Mouse (Mus musculus) stomach, embryonic 16.5 days (tissue): ENCODE data around the gene Pdzk1. TPM values are rescaled to one million over a fixed set of nuclear protein-coding genes. Genes with fewer than 3 reads are reported as not detected.

Experiments
- ATAC-seq: fragments of 200-750 bp; cut with Nextera tagmentation; 2 replicates; pipeline ENCODE4 v1.8.0; 2017; ENCODE audit warnings: moderate number of reproducible peaks, moderate TSS enrichment; ENCODE audit not compliant: insufficient read depth, low FRiP score
- H3K27ac ChIP-seq: fragments of 300-500 bp; sonication (generic); 2 replicates; pipeline ENCODE4 v1.5.1; 2014; ENCODE audit warnings: low read length
- H3K27me3 ChIP-seq: fragments of 300-500 bp; sonication (generic); 2 replicates; pipeline ENCODE4 v1.6.1; 2014; ENCODE audit warnings: low read length, control low read depth, mixed read lengths; ENCODE audit not compliant: control insufficient read depth, insufficient read depth
- H3K36me3 ChIP-seq: fragments of 300-500 bp; sonication (generic); 2 replicates; pipeline ENCODE4 v1.6.1; 2014; ENCODE audit warnings: low read length; ENCODE audit not compliant: control insufficient read depth, insufficient read depth
- H3K4me1 ChIP-seq: fragments of 300-500 bp; sonication (generic); 2 replicates; pipeline ENCODE4 v1.6.1; 2014; ENCODE audit warnings: low read length, control low read depth, mixed read lengths; ENCODE audit not compliant: control insufficient read depth, insufficient read depth
- H3K4me2 ChIP-seq: fragments of 300-500 bp; sonication (generic); 2 replicates; pipeline ENCODE4 v1.6.1; 2014; ENCODE audit warnings: low read depth, low read length, mixed read lengths
- H3K4me3 ChIP-seq: fragments of 300-500 bp; sonication (generic); replicated peaks from 2 replicates; pipeline ENCODE4 v1.5.1; 2014; ENCODE audit warnings: mild to moderate bottlenecking, low read length
- H3K9ac ChIP-seq: fragments of 300-500 bp; sonication (generic); 2 replicates; pipeline ENCODE4 v1.6.1; 2014; ENCODE audit warnings: low read length
- H3K9me3 ChIP-seq: fragments of 300-500 bp; sonication (generic); replicated peaks from 2 replicates; pipeline ENCODE4 v1.6.1; 2016; ENCODE audit warnings: low read length, control low read depth; ENCODE audit not compliant: control insufficient read depth
- WGBS: fragments of 180-500 bp; shearing (Covaris S2); extraction: QIAGEN DNeasy Blood & Tissue Kit; methylation state at CpG from one replicate; pipeline ENCODE4 v1.1.7; 2014; 5-methylcytosine and 5-hydroxymethylcytosine counted together
- polyA plus RNA-seq: library from polyadenylated mRNA; unstranded; fragments of >200 nt; fragmentation: Nextera tagmentation; extraction: Ambion mirVana; gene quantifications from 2 replicates; pipeline ENCODE4 v1.2.1, GENCODE M21; 2015

The Pdzk1 gene
- polyA plus RNA-seq, 1 experiment from 2014 or later: 5.2 TPM

- no peak overlapping the region for H3K4me3 ChIP-seq
- no peak for ATAC-seq
- H3K27me3 ChIP-seq: no peaks in the 10 kb centered on the region
- WGBS: 36% methylated on average over 15 of the region's 15 CpGs
- H3K4me1 ChIP-seq: no peaks in the 10 kb centered on the region
- H3K9ac ChIP-seq: no peak overlapping the region
- H3K9me3 ChIP-seq: no peaks in the 10 kb centered on the region
- no peak overlapping the region for H3K4me2 ChIP-seq
- H3K27ac ChIP-seq: no peak overlapping the region
- no peaks in the 10 kb centered on the region for H3K36me3 ChIP-seq
Observed at GRCm38 (mm10) chr3:96828308-96828864, 698 bp upstream of the Pdzk1 start.

DNA sequence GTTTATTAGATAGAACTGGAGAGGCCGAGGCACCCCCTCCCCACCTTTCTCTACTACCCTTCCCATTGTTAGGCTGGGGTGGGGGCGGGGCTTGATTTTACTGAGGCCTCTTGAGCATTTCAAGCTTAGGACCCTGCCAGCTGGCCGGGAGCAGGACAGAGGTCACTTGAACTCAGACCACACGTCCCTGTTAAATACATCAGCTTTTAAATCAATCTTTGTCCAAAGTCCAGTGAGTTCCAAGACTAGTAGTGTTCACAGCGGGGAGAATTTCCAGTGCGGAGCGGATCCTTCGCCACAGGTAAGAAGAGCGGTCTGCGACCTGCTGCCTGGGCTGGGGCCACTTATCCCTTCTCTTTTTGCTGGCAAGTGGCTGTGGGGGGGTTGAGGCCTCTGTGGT, 772 bp downstream of the Pdzk1 start:
- Histone ChIP-seq H3K9me3 (no peaks in the 10 kb centered on the region), H3K36me3 (no peaks in the 10 kb centered on the region), H3K27ac (no peak overlapping the region), H3K4me1 (no peaks in the 10 kb centered on the region), H3K27me3 (no peaks in the 10 kb centered on the region), H3K9ac (no peak overlapping the region), H3K4me2 (no peak overlapping the region), H3K4me3 (no peak overlapping the region)
- 0 out of 2 replicates have a peak, but pooled peaks have one; percentile 7 for ATAC-seq
- 74% methylated on average over 10 of the region's 10 CpGs for WGBS

DNA sequence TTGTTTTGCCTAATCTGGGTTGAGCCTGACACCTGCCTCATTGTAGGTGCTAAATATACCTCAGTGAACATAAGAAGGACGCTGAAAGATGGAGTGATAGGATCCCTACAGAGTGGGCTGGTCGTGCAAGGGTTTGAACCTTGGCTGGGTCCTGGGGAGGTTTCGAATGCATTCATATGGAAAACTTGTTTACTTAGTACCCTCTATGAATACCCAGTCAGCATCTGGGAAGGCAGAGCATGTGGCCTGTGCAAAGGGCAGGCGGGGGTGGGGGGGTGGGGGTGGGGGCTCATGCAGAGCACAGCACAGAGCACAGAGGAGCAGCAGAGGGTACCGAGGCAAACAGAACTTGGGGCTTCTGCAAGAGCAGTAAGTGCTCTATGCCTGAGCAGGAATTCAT, 3.8 kb downstream of the Pdzk1 start:
- no peak overlapping the region for H3K4me2 ChIP-seq
- no peaks in the 10 kb centered on the region for H3K4me1 ChIP-seq
- no peak overlapping the region for H3K27ac ChIP-seq
- no peak overlapping the region for H3K4me3 ChIP-seq
- no peak for ATAC-seq
- H3K36me3 ChIP-seq: no peaks in the 10 kb centered on the region
- no peak overlapping the region for H3K9ac ChIP-seq
- H3K9me3 ChIP-seq: no peaks in the 10 kb centered on the region
- H3K27me3 ChIP-seq: no peaks in the 10 kb centered on the region
- 44% methylated on average over 5 of the region's 5 CpGs for WGBS

GRCm38 (mm10) chr3:96834587-96835348, 5.7 kb downstream of the Pdzk1 start:
- Histone ChIP-seq H3K4me1 (no peaks in the 10 kb centered on the region), H3K27ac (no peak overlapping the region), H3K4me3 (no peak overlapping the region), H3K9me3 (no peaks in the 10 kb centered on the region), H3K36me3 (no peaks in the 10 kb centered on the region), H3K27me3 (no peaks in the 10 kb centered on the region), H3K9ac (no peak overlapping the region), H3K4me2 (no peak overlapping the region)
- 67% methylated on average over 7 of the region's 7 CpGs for WGBS
- ATAC-seq: no peak

DNA sequence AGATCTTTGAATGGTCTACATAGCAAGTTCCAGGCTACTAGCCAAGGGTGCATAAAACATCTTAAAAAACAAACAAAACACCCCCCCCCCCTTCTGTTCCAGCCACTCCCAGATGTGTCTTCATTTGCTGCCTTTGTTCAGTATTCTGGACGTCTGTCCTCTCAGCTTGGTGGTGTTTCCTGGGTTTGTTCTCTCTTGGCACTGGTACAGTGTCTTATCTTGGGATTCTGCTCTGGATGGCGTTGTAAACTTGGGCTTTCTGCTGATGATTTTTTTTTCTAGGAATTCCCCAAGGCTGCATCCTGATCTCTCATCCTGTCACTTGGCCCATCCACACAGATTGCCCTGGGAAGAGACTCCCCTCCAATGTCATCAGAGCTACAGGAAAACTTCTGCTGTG, 7.3 kb downstream of the Pdzk1 start:
- no peak overlapping the region for H3K27ac ChIP-seq

GRCm38 (mm10) chr3:96838996-96839645, 10.0 kb downstream of the Pdzk1 start:
- 72% methylated on average over 7 of the region's 7 CpGs for WGBS
- Histone ChIP-seq H3K4me2 (no peak overlapping the region), H3K9ac (no peak overlapping the region), H3K9me3 (no peaks in the 10 kb centered on the region), H3K27ac (no peak overlapping the region), H3K4me1 (no peaks in the 10 kb centered on the region), H3K27me3 (no peaks in the 10 kb centered on the region), H3K4me3 (no peak overlapping the region), H3K36me3 (no peaks in the 10 kb centered on the region)
- ATAC-seq: no peak

More for the DNA sequence above, 7.3 kb downstream of the Pdzk1 start:
- 71% methylated on average over 2 of the region's 2 CpGs for WGBS
- Histone ChIP-seq H3K4me2 (no peak overlapping the region), H3K36me3 (no peaks in the 10 kb centered on the region), H3K27me3 (no peaks in the 10 kb centered on the region), H3K9me3 (no peaks in the 10 kb centered on the region), H3K4me1 (no peaks in the 10 kb centered on the region), H3K9ac (no peak overlapping the region), H3K4me3 (no peak overlapping the region)
- no peak for ATAC-seq

- no peak for ATAC-seq
- no peaks in the 10 kb centered on the region for H3K9me3 ChIP-seq
- no peaks in the 10 kb centered on the region for H3K4me1 ChIP-seq
- 92% methylated on average over 6 of the region's 6 CpGs for WGBS
- H3K36me3 ChIP-seq: no peaks in the 10 kb centered on the region
- H3K9ac ChIP-seq: no peak overlapping the region
- no peak overlapping the region for H3K27ac ChIP-seq
- no peaks in the 10 kb centered on the region for H3K27me3 ChIP-seq
- no peak overlapping the region for H3K4me2 ChIP-seq
- H3K4me3 ChIP-seq: no peak overlapping the region
Observed at GRCm38 (mm10) chr3:96845191-96845590, 16.1 kb downstream of the Pdzk1 start.

DNA sequence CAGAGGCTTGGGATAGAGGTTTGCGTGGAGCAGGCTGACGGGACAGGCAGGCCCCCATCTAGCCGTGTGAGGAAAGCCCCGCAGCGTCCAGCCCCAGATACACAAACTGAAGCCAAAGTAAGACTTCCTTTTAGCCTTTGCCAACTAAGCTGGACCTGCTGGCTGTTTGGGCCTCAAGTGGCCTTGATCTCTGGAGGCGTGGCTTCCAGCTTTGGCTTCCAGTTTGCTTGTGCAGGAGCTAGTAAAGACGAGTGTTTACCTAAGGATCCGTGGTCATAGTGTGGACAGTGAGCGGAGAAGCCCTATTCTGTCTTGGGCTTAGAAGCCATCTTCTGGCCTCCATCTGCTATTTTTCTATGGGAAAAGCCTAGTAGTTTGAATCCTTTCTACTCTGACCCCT, 16.7 kb downstream of the Pdzk1 start:
- 63% methylated on average over 9 of the region's 9 CpGs for WGBS

GRCm38 (mm10) chr3:96846985-96847384, 17.9 kb downstream of the Pdzk1 start:
- Histone ChIP-seq H3K27ac (no peak overlapping the region), H3K9me3 (no peaks in the 10 kb centered on the region), H3K27me3 (no peaks in the 10 kb centered on the region), H3K9ac (no peak overlapping the region), H3K4me3 (no peak overlapping the region), H3K4me1 (no peaks in the 10 kb centered on the region), H3K36me3 (no peaks in the 10 kb centered on the region), H3K4me2 (no peak overlapping the region)
- 78% methylated on average over 12 of the region's 12 CpGs for WGBS
- no peak for ATAC-seq

More for the DNA sequence above, 16.7 kb downstream of the Pdzk1 start:
- Histone ChIP-seq H3K27ac (no peak overlapping the region), H3K4me3 (no peak overlapping the region), H3K27me3 (no peaks in the 10 kb centered on the region), H3K36me3 (no peaks in the 10 kb centered on the region), H3K9me3 (no peaks in the 10 kb centered on the region), H3K4me2 (no peak overlapping the region), H3K4me1 (no peaks in the 10 kb centered on the region), H3K9ac (no peak overlapping the region)
- ATAC-seq: no peak
